In the genomic region with DNA sequence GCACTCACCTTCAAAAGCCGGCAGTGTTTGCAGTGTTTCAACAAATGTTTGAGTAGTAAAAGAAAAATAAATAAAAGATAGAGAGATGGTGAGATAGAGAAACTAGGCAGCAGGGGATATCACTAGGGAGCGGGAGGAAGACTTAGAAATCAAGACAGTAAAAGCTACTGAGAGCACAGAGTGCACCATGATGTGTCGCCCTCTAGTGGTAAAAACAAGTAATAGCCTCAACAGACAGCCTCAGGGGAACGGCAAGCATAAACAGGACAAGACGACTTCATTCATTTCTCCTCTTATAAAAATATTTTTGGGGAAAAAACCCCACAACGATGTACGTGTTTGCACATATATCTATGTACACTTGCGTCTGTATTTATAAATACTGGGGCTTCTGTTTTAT, we compare ENCODE assay signal across 9 mouse cellular contexts.
DNase-seq lines count a peak whose midpoint lies in the region; ATAC-seq and TF ChIP-seq lines count a peak whose summit lies in the region.
"Had no signal": no experiment of that assay in that cellular context is flagged by ENCODE, and none has a peak within 500 bp of the region (broad histone marks: within the 10 kb centered on the region; RNA-seq: fewer than 3 reads in every experiment).

No protein-coding gene starts in this region.

- peak overlapping the region; percentile 44 for H3K4me2 ChIP-seq in hindbrain, embryonic 13.5 days
- H3K4me2 ChIP-seq: liver, embryonic 13.5 days had no signal

- no peaks in the 10 kb centered on the region for H3K9me3 ChIP-seq in hindbrain, embryonic 13.5 days
- H3K9me3 ChIP-seq: liver, embryonic 13.5 days had no signal

- H3K4me3 ChIP-seq in lung, adult 2 months (replicated peaks; ENCODE audit: extremely low read depth, low read depth, low read length) = no peak overlapping the region
- peak overlapping the region; percentile 23; the same call in 1 of the 2 replicates for H3K4me3 ChIP-seq in hindbrain, embryonic 13.5 days
- H3K4me3 ChIP-seq: liver, embryonic 13.5 days had no signal

- H3K4me1 ChIP-seq in lung, adult 2 months (ENCODE audit: control insufficient read depth, insufficient read depth, low read length) = no peaks in the 10 kb centered on the region
- peaks cover 9% of the 10 kb centered on the region for H3K4me1 ChIP-seq in hindbrain, embryonic 13.5 days (replicated peaks)
- H3K4me1 ChIP-seq: liver, embryonic 13.5 days had no signal

- no peak for ATAC-seq in hindbrain, embryonic 13.5 days (ENCODE audit: low FRiP score)

- DNase-seq in cerebellum, adult 18-20 months = peak; percentile 9 to 12
- DNase-seq in cerebellum, adult 11 months = no peak
- DNase-seq in lung, adult 2 months = no peak
- no peak for DNase-seq in lung, adult 18-20 months
- peak; percentile 48 for DNase-seq in retina, adult 2 months (ENCODE audit: low read depth, low spot score)
- no peak for DNase-seq in adrenal gland, postnatal 36 days
- no peak for DNase-seq in left cerebral cortex, postnatal 25 days (ENCODE audit: low spot score in 2 of 2)
- DNase-seq: liver, embryonic 13.5 days had no signal

- H3K36me3 ChIP-seq in hindbrain, embryonic 13.5 days = no peaks in the 10 kb centered on the region
- H3K36me3 ChIP-seq: liver, embryonic 13.5 days had no signal

- WGBS in lung, adult 2 months = 14% methylated on average over 8 of the region's 8 CpGs
- WGBS in hindbrain, embryonic 13.5 days = 19% methylated on average over 8 of the region's 8 CpGs

- intact Hi-C loops in left cerebral cortex, postnatal 25 days (cut with DNase I) = loop anchor here (5.0 kb wide), 1 partner anchor 170 kb away; no protein-coding TSS in a partner anchor

- no peaks in the 10 kb centered on the region for H3K27me3 ChIP-seq in hindbrain, embryonic 13.5 days
- H3K27me3 ChIP-seq: liver, embryonic 13.5 days had no signal

- no peak overlapping the region for H3K9ac ChIP-seq in hindbrain, embryonic 13.5 days
- H3K9ac ChIP-seq: liver, embryonic 13.5 days had no signal

- TF ChIP-seq CTCF in lung, adult 2 months (IDR thresholded peaks at IDR 0.05; ENCODE audit: insufficient read depth, low read length) = peak; percentile 36

- no peak for TF ChIP-seq POLR2A in lung, adult 2 months (IDR thresholded peaks at IDR 0.05; ENCODE audit: borderline replicate concordance, extremely low read depth, low read depth, low read length)

- H3K27ac ChIP-seq in hindbrain, embryonic 13.5 days = peak overlapping the region; percentile 64; the same call in 1 of the 2 replicates
- H3K27ac ChIP-seq: liver, embryonic 13.5 days had no signal

Comparison
In these comparisons a context has a peak if more than half of its experiments do, and no peak if none do; other contexts are left out.
1. DNase-seq: peak in cerebellum, adult 18-20 months (2 of 2) and retina, adult 2 months (single experiment); none in cerebellum, adult 11 months (single experiment), lung, adult 2 months (single experiment), lung, adult 18-20 months (0 of 2), adrenal gland, postnatal 36 days (0 of 2) and left cerebral cortex, postnatal 25 days (0 of 2).